In the genomic region with DNA sequence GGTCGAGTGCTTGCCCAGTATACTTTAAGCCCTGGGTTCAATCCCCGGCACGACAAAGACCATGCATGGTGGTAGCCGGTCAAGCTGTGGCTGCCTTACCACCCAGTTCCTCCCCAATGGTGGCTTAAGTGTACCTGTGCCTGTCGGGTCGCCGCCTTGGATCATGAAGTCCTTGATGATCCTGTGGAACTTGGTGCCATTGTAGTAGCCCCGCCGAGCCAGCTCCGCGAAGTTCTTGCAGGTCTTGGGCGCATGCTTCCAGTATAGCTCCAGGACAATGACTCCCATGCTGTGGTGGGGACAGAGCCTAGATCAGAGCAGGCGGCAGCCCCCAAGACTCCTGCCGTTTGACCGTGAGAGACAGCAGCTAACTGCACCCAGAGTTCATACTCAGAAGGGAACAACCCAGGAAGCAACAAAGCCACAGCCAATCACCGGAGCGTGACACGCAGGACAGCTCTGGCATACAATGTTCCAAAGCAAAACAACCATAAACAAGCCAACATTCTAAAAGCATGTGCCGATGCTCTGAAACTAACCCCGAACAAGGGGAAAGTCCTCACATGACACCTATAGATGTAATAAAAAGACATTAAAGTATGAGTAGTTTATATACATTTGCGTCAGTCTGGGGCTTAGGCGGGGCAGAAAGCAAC, we compare ENCODE assay signal across 11 mouse cellular contexts. TPM values are rescaled to one million over a fixed set of nuclear protein-coding genes. Genes with fewer than 3 reads are reported as not detected.
A peak's percentile ranks its signal among the peaks of the same experiment; 100 is the strongest.
DNase-seq lines count a peak whose midpoint lies in the region; ATAC-seq and TF ChIP-seq lines count a peak whose summit lies in the region.
"Had no signal": no experiment of that assay in that cellular context is flagged by ENCODE, and none has a peak within 500 bp of the region (broad histone marks: within the 10 kb centered on the region; RNA-seq: fewer than 3 reads in every experiment).

No protein-coding gene starts in this region.

- 0 out of 2 replicates have a peak overlapping the region, but pooled peaks have one; percentile 87 for H3K9ac ChIP-seq in forebrain, embryonic 13.5 days
- H3K9ac ChIP-seq in forebrain, postnatal 0 days = no peak overlapping the region
- H3K9ac ChIP-seq in liver, embryonic 11.5 days (ENCODE audit: low read depth, low read length) = peak overlapping the region; percentile 52
- H3K9ac ChIP-seq in limb, embryonic 15.5 days = no peak overlapping the region

- H3K9me3 ChIP-seq in forebrain, embryonic 13.5 days (replicated peaks) = no peaks in the 10 kb centered on the region
- no peaks in the 10 kb centered on the region for H3K9me3 ChIP-seq in forebrain, postnatal 0 days (ENCODE audit: low read length)
- no peaks in the 10 kb centered on the region for H3K9me3 ChIP-seq in liver, embryonic 11.5 days (ENCODE audit: control insufficient read depth, low read length)
- no peaks in the 10 kb centered on the region for H3K9me3 ChIP-seq in G1E (replicated peaks)
- no peaks in the 10 kb centered on the region for H3K9me3 ChIP-seq in limb, embryonic 15.5 days

- peaks cover 47% of the 10 kb centered on the region for H3K36me3 ChIP-seq in forebrain, embryonic 13.5 days (ENCODE audit: poor library complexity, severe bottlenecking)
- peaks cover 9% of the 10 kb centered on the region for H3K36me3 ChIP-seq in forebrain, postnatal 0 days (ENCODE audit: insufficient read depth)
- peaks cover 41% of the 10 kb centered on the region for H3K36me3 ChIP-seq in liver, embryonic 11.5 days (ENCODE audit: control insufficient read depth, insufficient read depth, low read length)
- H3K36me3 ChIP-seq in G1E (replicated peaks) = peaks cover 56% of the 10 kb centered on the region
- H3K36me3 ChIP-seq in limb, embryonic 15.5 days = peaks cover 42% of the 10 kb centered on the region

- no peaks in the 10 kb centered on the region for H3K27me3 ChIP-seq in forebrain, embryonic 13.5 days
- no peaks in the 10 kb centered on the region for H3K27me3 ChIP-seq in forebrain, postnatal 0 days (ENCODE audit: insufficient read depth, low read length)
- H3K27me3 ChIP-seq in liver, embryonic 11.5 days (replicated peaks; ENCODE audit: control insufficient read depth, insufficient read depth, low read length) = no peaks in the 10 kb centered on the region
- no peaks in the 10 kb centered on the region for H3K27me3 ChIP-seq in G1E (ENCODE audit: insufficient read depth, low read length)
- H3K27me3 ChIP-seq in limb, embryonic 15.5 days = no peaks in the 10 kb centered on the region

- H3K4me3 ChIP-seq in forebrain, embryonic 13.5 days = peak overlapping the region; percentile 87; the same call in 1 of the 2 replicates
- no peak overlapping the region for H3K4me3 ChIP-seq in forebrain, postnatal 0 days (ENCODE audit: low read depth, low read length)
- peak overlapping the region; percentile 78 for H3K4me3 ChIP-seq in liver, embryonic 11.5 days (ENCODE audit: low read depth, low read length)
- peak overlapping the region; percentile 72 for H3K4me3 ChIP-seq in G1E (ENCODE audit: low read depth, low read length)
- no peak overlapping the region for H3K4me3 ChIP-seq in limb, embryonic 15.5 days

- ATAC-seq in forebrain, embryonic 13.5 days = no peak
- no peak for ATAC-seq in forebrain, postnatal 0 days
- no peak for ATAC-seq in liver, embryonic 11.5 days (replicated peaks; ENCODE audit: low FRiP score)
- no peak for ATAC-seq in G1E (ENCODE audit: extremely low read depth, insufficient number of reproducible peaks, low FRiP score, poor library complexity, severe bottlenecking)
- no peak for ATAC-seq in limb, embryonic 15.5 days (ENCODE audit: insufficient number of reproducible peaks, low FRiP score, low TSS enrichment, low read depth)

- no peak for DNase-seq in forebrain, postnatal 0 days
- no peak for DNase-seq in liver, embryonic 11.5 days (ENCODE audit: low spot score)
- DNase-seq in liver (no peak), G1E (ENCODE audit: low spot score) (peak; percentile 44)
- no peak for DNase-seq in frontal cortex, postnatal 25 days (ENCODE audit: low spot score in 2 of 2)
- DNase-seq in ovary, postnatal 36 days (ENCODE audit: low spot score) = no peak
- DNase-seq: adrenal gland, postnatal 10 days; cerebellum, adult 9-11 months; lung, postnatal 36 days had no signal

- no peak overlapping the region for H3K27ac ChIP-seq in forebrain, embryonic 13.5 days
- H3K27ac ChIP-seq in forebrain, postnatal 0 days (ENCODE audit: low read depth, low read length) = no peak overlapping the region
- H3K27ac ChIP-seq in liver, embryonic 11.5 days (ENCODE audit: low read depth, low read length) = no peak overlapping the region
- no peak overlapping the region for H3K27ac ChIP-seq in limb, embryonic 15.5 days

- WGBS in forebrain, embryonic 13.5 days = 91% methylated on average over 22 of the region's 22 CpGs
- 88% methylated on average over 22 of the region's 22 CpGs for WGBS in forebrain, postnatal 0 days
- WGBS in liver, embryonic 11.5 days = 86% methylated on average over 22 of the region's 22 CpGs
- 90% methylated on average over 22 of the region's 22 CpGs for WGBS in limb, embryonic 15.5 days

- H3K4me1 ChIP-seq in forebrain, embryonic 13.5 days = peaks cover 43% of the 10 kb centered on the region
- peaks cover 16% of the 10 kb centered on the region for H3K4me1 ChIP-seq in forebrain, postnatal 0 days (ENCODE audit: insufficient read depth)
- H3K4me1 ChIP-seq in liver, embryonic 11.5 days (replicated peaks; ENCODE audit: control insufficient read depth, insufficient read depth, low read length) = peaks cover 34% of the 10 kb centered on the region
- H3K4me1 ChIP-seq in G1E (ENCODE audit: insufficient read depth, low read depth, low read length) = peaks cover 70% of the 10 kb centered on the region
- H3K4me1 ChIP-seq in limb, embryonic 15.5 days = peaks cover 49% of the 10 kb centered on the region

- TF ChIP-seq CTCF in forebrain, postnatal 0 days (IDR thresholded peaks at IDR 0.05; ENCODE audit: low read depth) = no peak
- TF ChIP-seq CTCF in G1E (IDR thresholded peaks at IDR 0.05; ENCODE audit: low read depth, low read length) = no peak

- peak overlapping the region; percentile 80 for H3K4me2 ChIP-seq in forebrain, embryonic 13.5 days
- H3K4me2 ChIP-seq in forebrain, postnatal 0 days (ENCODE audit: low read depth) = no peak overlapping the region
- peak overlapping the region; percentile 92 for H3K4me2 ChIP-seq in liver, embryonic 11.5 days
- H3K4me2 ChIP-seq in limb, embryonic 15.5 days = peak overlapping the region; percentile 61; the same call in 1 of the 2 replicates

RNA-seq across cellular contexts. Expression of gene Ppil1, which starts 2.3 kb away (rescaled TPM):
- 151 and 157 TPM in 2 replicates for polyA plus RNA-seq in forebrain, embryonic 13.5 days (2015; fragmentation: Nextera tagmentation; extraction: Ambion mirVana)
- total RNA-seq in forebrain, postnatal 0 days (2014; rRNA removed) = 67.8 and 79.7 TPM in 2 replicates
- polyA plus RNA-seq in forebrain, postnatal 0 days (2015; fragmentation: Nextera tagmentation; extraction: Ambion mirVana) = 103 and 106 TPM in 2 replicates
- 200 and 201 TPM in 2 replicates for polyA plus RNA-seq in liver, embryonic 11.5 days (2014; fragmentation: Nextera tagmentation; extraction: Ambion mirVana)
- total RNA-seq in G1E (2014; fragmentation: Nextera tagmentation) = 26.3 and 29.2 TPM in 2 replicates
- 79.4 and 80.9 TPM in 2 replicates for total RNA-seq in G1E (2017)
- 59.1 and 91.6 TPM in 2 replicates for polyA plus RNA-seq in G1E (2012)
- polyA plus RNA-seq in limb, embryonic 15.5 days (2015; fragmentation: Nextera tagmentation; extraction: Ambion mirVana) = 130 and 132 TPM in 2 replicates

RNA-seq across cellular contexts. Expression of gene BC004004, which starts 6.9 kb away (rescaled TPM):
- 78.7 and 83.5 TPM in 2 replicates for polyA plus RNA-seq in forebrain, embryonic 13.5 days (2015; fragmentation: Nextera tagmentation; extraction: Ambion mirVana)
- total RNA-seq in forebrain, postnatal 0 days (2014; rRNA removed) = 121 and 128 TPM in 2 replicates
- polyA plus RNA-seq in forebrain, postnatal 0 days (2015; fragmentation: Nextera tagmentation; extraction: Ambion mirVana) = 153 and 174 TPM in 2 replicates
- polyA plus RNA-seq in liver, embryonic 11.5 days (2014; fragmentation: Nextera tagmentation; extraction: Ambion mirVana) = 70.9 and 72.7 TPM in 2 replicates
- total RNA-seq in G1E (2014; fragmentation: Nextera tagmentation) (68.0 and 85.4 TPM in 2 replicates), G1E (2017) (51.7 TPM in 2 replicates)
- 16.0 and 19.8 TPM in 2 replicates for polyA plus RNA-seq in G1E (2012)
- polyA plus RNA-seq in limb, embryonic 15.5 days (2015; fragmentation: Nextera tagmentation; extraction: Ambion mirVana) = 84.1 and 95.5 TPM in 2 replicates

RNA-seq across cellular contexts. Expression of gene Cpne5, which starts 23.8 kb away (rescaled TPM):
- polyA plus RNA-seq in forebrain, embryonic 13.5 days (2015; fragmentation: Nextera tagmentation; extraction: Ambion mirVana) = 13.0 and 18.3 TPM in 2 replicates
- total RNA-seq in forebrain, postnatal 0 days (2014; rRNA removed) = 46.2 and 60.0 TPM in 2 replicates
- polyA plus RNA-seq in forebrain, postnatal 0 days (2015; fragmentation: Nextera tagmentation; extraction: Ambion mirVana) = 48.6 and 61.6 TPM in 2 replicates
- polyA plus RNA-seq in liver, embryonic 11.5 days (2014; fragmentation: Nextera tagmentation; extraction: Ambion mirVana) = 0.93 and 1.1 TPM in 2 replicates
- total RNA-seq in G1E (2014; fragmentation: Nextera tagmentation) (1.2 and 2.1 TPM in 2 replicates), G1E (2017) (0.64 and 0.71 TPM in 2 replicates)
- 21.0 and 25.0 TPM in 2 replicates for polyA plus RNA-seq in G1E (2012)
- 15.0 and 15.4 TPM in 2 replicates for polyA plus RNA-seq in limb, embryonic 15.5 days (2015; fragmentation: Nextera tagmentation; extraction: Ambion mirVana)

RNA-seq across cellular contexts. Expression of gene Pi16, which starts 55.7 kb away (rescaled TPM):
- polyA plus RNA-seq in forebrain, embryonic 13.5 days (2015; fragmentation: Nextera tagmentation; extraction: Ambion mirVana) = 1.5 and 1.7 TPM in 2 replicates
- 3.5 and 5.7 TPM in 2 replicates for total RNA-seq in forebrain, postnatal 0 days (2014; rRNA removed)
- polyA plus RNA-seq in forebrain, postnatal 0 days (2015; fragmentation: Nextera tagmentation; extraction: Ambion mirVana) = 1.7 and 2.0 TPM in 2 replicates
- polyA plus RNA-seq in liver, embryonic 11.5 days (2014; fragmentation: Nextera tagmentation; extraction: Ambion mirVana) = 0.32 and 0.51 TPM in 2 replicates
- total RNA-seq in G1E (2014; fragmentation: Nextera tagmentation) (1.7 and 2.5 TPM in 2 replicates), G1E (2017) (5.5 and 5.8 TPM in 2 replicates)
- 7.5 and 7.6 TPM in 2 replicates for polyA plus RNA-seq in G1E (2012)
- polyA plus RNA-seq in limb, embryonic 15.5 days (2015; fragmentation: Nextera tagmentation; extraction: Ambion mirVana) = 6.5 and 8.0 TPM in 2 replicates

Comparison
In these comparisons a context has a peak if more than half of its experiments do, and no peak if none do; other contexts are left out.
1. H3K4me3 ChIP-seq: peak in forebrain, embryonic 13.5 days (single experiment), liver, embryonic 11.5 days (single experiment) and G1E (single experiment); none in forebrain, postnatal 0 days (single experiment) and limb, embryonic 15.5 days (single experiment).
2. H3K9ac ChIP-seq: peak in forebrain, embryonic 13.5 days (single experiment) and liver, embryonic 11.5 days (single experiment); none in forebrain, postnatal 0 days (single experiment) and limb, embryonic 15.5 days (single experiment).